In genomic region chr1:154180952-154181351, GRCm38 (mm10) we compare ENCODE assay signal across 7 mouse cellular contexts. TPM values are rescaled to one million over a fixed set of nuclear protein-coding genes. Genes with fewer than 3 reads are reported as not detected.
A peak's percentile ranks its signal among the peaks of the same experiment; 100 is the strongest.
DNase-seq lines count a peak whose midpoint lies in the region; ATAC-seq and TF ChIP-seq lines count a peak whose summit lies in the region.

No protein-coding gene starts in this region.

- H3K4me3 ChIP-seq in gastrocnemius, adult 2 months = no peak overlapping the region
- no peak overlapping the region for H3K4me3 ChIP-seq in intestine, embryonic 15.5 days (replicated peaks)
- H3K4me3 ChIP-seq in midbrain, embryonic 11.5 days (ENCODE audit: low read depth, low read length) = no peak overlapping the region

- H3K9ac ChIP-seq in intestine, embryonic 15.5 days = no peak overlapping the region
- H3K9ac ChIP-seq in midbrain, embryonic 11.5 days (ENCODE audit: low read length) = no peak overlapping the region

- H3K27ac ChIP-seq in gastrocnemius, adult 2 months = peak overlapping the region; percentile 61
- H3K27ac ChIP-seq in intestine, embryonic 15.5 days = no peak overlapping the region
- no peak overlapping the region for H3K27ac ChIP-seq in midbrain, embryonic 11.5 days (ENCODE audit: low read depth, low read length)

- H3K27me3 ChIP-seq in intestine, embryonic 15.5 days (replicated peaks) = no peaks in the 10 kb centered on the region
- no peaks in the 10 kb centered on the region for H3K27me3 ChIP-seq in midbrain, embryonic 11.5 days (ENCODE audit: control insufficient read depth, insufficient read depth, low read length)

- WGBS in intestine, embryonic 15.5 days = 35% methylated on average over 2 of the region's 2 CpGs
- WGBS in midbrain, embryonic 11.5 days = 41% methylated on average over 2 of the region's 2 CpGs

- peak; percentile 62 to 77 for DNase-seq in adrenal gland, adult 18-20 months (ENCODE audit: low spot score in 2 of 2)
- DNase-seq in cerebellum, postnatal 4 days (ENCODE audit: low spot score in 2 of 2) = peak; percentile 55 to 80
- DNase-seq in gastrocnemius, adult 2 months = peak; percentile 86
- peak; percentile 86 to 89 for DNase-seq in left cerebral cortex, postnatal 25 days (ENCODE audit: low spot score in 2 of 2)
- DNase-seq in midbrain, embryonic 11.5 days (ENCODE audit: low spot score, missing footprints) = peak; percentile 93
- peak; percentile 13 for DNase-seq in spleen, adult 12 weeks (ENCODE audit: low spot score)

- peak; percentile 82 for ATAC-seq in intestine, embryonic 15.5 days
- ATAC-seq in midbrain, embryonic 11.5 days (ENCODE audit: low FRiP score) = peak; percentile 86

- TF ChIP-seq CTCF in gastrocnemius, adult 2 months (IDR thresholded peaks at IDR 0.05) = peak; percentile 88

- H3K4me2 ChIP-seq in intestine, embryonic 15.5 days (replicated peaks) = no peak overlapping the region
- H3K4me2 ChIP-seq in midbrain, embryonic 11.5 days = no peak overlapping the region

- H3K36me3 ChIP-seq in intestine, embryonic 15.5 days = no peaks in the 10 kb centered on the region
- no peaks in the 10 kb centered on the region for H3K36me3 ChIP-seq in midbrain, embryonic 11.5 days (ENCODE audit: control insufficient read depth, insufficient read depth, low read length)

- intact Hi-C loops in gastrocnemius, adult 2 months (cut with DNase I) = loop anchor here (1.0 to 5.0 kb wide), 5 partner anchors 62 to 434 kb away; partner anchors contain the start of gene Rnasel
- intact Hi-C loops in left cerebral cortex, postnatal 25 days (cut with DNase I) = loop anchor here (1.0 to 5.0 kb wide), 5 partner anchors 64 to 624 kb away; no protein-coding TSS in a partner anchor

- no peaks in the 10 kb centered on the region for H3K4me1 ChIP-seq in intestine, embryonic 15.5 days (replicated peaks)
- no peaks in the 10 kb centered on the region for H3K4me1 ChIP-seq in midbrain, embryonic 11.5 days (ENCODE audit: control insufficient read depth, insufficient read depth, low read length)

- no peaks in the 10 kb centered on the region for H3K9me3 ChIP-seq in intestine, embryonic 15.5 days
- H3K9me3 ChIP-seq in midbrain, embryonic 11.5 days (ENCODE audit: control insufficient read depth, low read length) = no peaks in the 10 kb centered on the region

RNA-seq across cellular contexts. Expression of gene Zfp648, which starts 20.0 kb away (rescaled TPM):
- under 1 TPM; 0.20 to 0.32 TPM for total RNA-seq in adrenal gland, adult 18-20 months (2021)
- total RNA-seq in gastrocnemius, adult 2 months (2021) = not detected
- polyA plus RNA-seq in intestine, embryonic 15.5 days (2015; fragmentation: Nextera tagmentation; extraction: Ambion mirVana) = not detected in 2 replicates
- under 1 TPM; 0.80 to 0.92 TPM for total RNA-seq in left cerebral cortex, postnatal 25 days (2021)
- not detected in 2 replicates for polyA plus RNA-seq in midbrain, embryonic 11.5 days (2014; fragmentation: Nextera tagmentation; extraction: Ambion mirVana)

Comparison
In these comparisons a context has a peak if more than half of its experiments do, and no peak if none do; other contexts are left out.
1. DNase-seq: peak in every context shown above with its lines; median percentile 93 in midbrain, embryonic 11.5 days; 88 in left cerebral cortex, postnatal 25 days; 86 in gastrocnemius, adult 2 months; 70 in adrenal gland, adult 18-20 months; 68 in cerebellum, postnatal 4 days; 13 in spleen, adult 12 weeks.